Mouse (Mus musculus): ENCODE results near the gene Cd200r2.
"Not testable (repeated sequence)": the region's sequence is repeated elsewhere in the genome, so short reads cannot be mapped to it uniquely, and the experiment has no call there.

The Cd200r2 gene

DNA sequence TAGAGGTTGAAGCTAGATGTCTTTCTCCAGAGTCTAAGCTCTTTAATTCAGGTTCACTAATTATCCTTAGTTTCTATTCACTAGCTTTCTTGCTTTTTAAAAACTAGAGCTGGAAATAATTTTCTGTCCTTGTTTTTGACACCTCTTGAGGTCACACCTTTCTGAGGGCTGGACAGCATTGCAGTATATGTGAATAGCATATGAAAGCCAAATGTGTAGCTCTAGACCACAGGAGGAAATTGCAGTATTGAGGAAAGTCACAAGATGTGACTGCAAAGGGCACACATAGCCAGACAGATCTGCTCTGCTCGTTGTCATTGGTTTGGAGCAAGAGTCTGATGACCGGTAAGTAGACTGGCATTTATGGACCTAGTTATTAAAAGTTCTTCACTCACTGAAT, at the start of gene Cd200r2:
Gene Cd200r2, plus strand, starts transcription at position 301 of the 400 bp plus-strand sequence.
- no peak for DNase-seq (ENCODE audit: low spot score)

DNA sequence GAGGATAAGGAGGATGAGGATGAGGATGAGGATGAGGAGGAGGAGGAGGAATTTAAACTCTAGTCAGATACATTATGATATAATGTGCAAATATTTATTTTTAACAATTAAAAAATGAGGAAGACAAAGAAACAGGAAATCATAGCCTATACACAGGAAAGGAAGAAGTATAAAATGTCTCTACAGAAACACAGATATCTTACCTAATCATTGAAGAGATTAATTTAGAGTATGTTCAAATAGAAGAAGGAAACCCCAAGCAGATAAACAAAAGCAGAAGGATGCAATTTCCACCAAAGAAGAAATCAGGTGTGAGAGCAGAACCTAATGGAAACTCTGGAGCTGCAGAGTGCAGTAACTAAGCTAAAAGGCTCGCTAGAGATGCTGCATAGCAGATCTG, 48.9 kb upstream of the Cd200r2 start:
- no peak for DNase-seq (ENCODE audit: low spot score)

DNA sequence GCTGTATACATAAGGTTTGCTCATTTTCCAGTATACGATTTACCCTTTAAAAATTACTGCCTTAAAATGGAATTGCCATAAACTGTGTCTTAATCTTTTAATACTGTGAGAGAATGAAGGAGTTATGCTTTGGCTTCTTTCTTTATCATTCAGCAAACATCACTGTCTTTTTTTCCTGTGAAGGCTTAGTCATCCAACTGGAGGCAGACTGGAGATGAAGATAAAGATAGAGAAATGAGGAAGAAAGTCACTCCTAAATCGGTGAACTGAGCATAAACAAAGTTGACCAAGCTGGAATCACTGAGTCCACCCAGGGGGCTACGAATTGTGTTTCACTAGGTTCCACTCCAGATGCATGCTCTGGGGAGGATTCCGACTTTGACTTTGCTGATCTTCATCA, 46.4 kb upstream of the Cd200r2 start:
- no peak for DNase-seq (ENCODE audit: low spot score)

DNA sequence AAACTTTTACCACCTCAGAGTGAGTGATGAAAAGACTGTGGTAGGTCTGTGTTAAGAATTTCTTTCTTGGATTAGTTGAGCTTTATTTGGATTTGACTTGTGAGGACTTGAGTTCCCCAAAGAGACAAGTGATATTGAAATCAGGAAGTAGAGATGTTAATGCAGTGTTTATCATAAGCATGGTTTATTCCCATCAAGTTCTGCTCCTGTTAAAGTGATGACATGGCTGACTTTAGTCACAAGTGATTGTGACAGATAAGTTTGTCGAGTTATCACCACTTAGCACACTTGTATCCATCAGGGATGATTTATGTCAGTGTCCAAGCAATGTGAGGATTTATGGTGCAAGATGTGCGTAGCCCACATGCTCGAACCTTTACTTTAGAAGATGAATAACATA, 34.6 kb upstream of the Cd200r2 start:
- no peak for DNase-seq (ENCODE audit: low spot score)

DNA sequence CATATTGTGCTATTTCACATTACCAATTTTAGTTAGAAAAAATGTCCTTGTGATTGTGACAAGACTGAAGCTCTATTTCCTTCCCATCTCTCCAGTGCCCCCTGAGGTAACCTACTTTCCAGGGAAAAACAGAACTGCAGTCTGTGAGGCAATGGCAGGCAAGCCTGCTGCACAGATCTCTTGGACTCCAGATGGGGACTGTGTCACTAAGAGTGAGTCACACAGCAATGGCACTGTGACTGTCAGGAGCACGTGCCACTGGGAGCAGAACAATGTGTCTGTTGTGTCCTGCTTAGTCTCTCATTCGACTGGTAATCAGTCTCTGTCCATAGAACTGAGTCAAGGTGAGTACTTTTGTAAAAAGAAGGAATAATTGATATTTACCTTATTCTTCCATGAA, 33.7 kb upstream of the Cd200r2 start:
- not testable (repeated sequence) for DNase-seq (ENCODE audit: low spot score)

DNA sequence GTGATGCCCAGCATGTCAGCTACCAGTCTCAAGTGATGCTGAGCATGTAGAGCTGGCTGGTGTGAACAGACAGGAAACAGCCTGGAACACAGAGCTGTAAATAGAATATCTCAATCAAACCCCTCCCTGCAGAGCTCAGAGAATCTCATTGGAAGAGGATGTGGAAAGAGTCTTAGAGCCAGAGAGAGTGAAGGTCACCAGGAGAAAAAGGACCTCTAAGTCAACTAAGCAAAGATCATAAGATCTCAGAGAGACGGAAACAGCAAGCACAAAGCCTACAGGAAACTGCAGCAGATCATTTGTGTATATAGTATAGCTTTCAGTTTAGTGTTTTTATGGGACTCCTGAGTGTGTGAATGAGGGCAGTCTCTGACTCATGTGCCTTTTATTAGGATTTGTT, 8.3 kb downstream of the Cd200r2 start:
- DNase-seq (ENCODE audit: low spot score): no peak

DNA sequence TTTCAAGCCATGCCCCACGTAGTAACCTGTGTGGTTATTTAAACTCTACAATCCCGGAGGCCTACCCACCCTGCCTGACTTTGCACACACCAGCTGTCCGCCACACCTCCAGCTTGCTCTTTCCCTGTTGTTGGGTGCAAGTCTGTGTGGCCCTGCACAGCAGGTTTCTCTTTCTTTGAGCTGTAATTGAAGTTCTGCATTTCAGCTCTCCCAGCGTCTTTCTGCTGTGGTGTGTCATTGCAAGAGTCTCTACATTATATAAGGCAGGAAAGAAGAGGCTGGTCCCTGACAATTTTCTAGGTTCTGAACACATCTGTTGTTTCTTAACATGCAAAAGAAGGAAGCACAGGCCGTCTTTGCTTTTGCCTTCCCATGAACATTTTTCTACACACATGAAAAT, 9.7 kb downstream of the Cd200r2 start:
- no peak for DNase-seq (ENCODE audit: low spot score)

DNA sequence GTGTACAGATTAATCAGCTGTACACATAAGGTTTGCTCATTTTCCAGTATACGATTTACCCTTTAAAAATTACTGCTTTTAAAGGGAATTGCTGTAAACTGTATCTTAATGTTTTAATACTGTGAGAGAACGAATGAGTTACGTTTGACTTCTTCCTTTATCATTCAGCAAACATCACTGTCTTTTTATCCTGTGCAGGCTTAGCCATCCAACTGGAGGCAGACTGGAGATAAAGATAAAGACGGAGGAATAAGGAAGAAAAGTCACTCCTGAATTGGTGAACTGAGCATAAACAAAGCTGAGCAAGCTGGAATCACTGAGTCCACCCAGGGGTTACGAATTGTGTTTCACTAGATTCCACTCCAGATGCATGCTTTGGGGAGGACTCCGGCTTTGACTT, 10.7 kb downstream of the Cd200r2 start:
- DNase-seq (ENCODE audit: low spot score): no peak

DNA sequence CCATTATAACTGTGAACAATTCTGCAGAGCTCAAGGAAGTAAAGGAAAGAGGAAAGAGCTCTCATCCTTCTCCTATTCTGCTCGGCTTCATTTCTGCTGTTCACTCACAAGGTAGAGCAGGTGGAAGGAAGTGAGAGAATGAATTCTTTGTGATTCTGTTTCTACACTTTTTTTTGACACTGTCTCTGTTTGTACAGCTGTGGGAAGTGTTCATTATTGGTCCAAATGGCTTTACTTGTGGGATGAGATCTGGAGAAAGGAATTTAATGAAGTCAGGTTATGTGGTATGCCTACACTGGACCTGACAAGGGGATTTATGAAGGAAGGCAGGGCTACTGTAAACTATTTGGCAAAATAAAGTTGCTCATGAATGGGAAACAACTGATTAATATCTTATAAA, 23.9 kb downstream of the Cd200r2 start:
- no peak for DNase-seq (ENCODE audit: low spot score)

DNA sequence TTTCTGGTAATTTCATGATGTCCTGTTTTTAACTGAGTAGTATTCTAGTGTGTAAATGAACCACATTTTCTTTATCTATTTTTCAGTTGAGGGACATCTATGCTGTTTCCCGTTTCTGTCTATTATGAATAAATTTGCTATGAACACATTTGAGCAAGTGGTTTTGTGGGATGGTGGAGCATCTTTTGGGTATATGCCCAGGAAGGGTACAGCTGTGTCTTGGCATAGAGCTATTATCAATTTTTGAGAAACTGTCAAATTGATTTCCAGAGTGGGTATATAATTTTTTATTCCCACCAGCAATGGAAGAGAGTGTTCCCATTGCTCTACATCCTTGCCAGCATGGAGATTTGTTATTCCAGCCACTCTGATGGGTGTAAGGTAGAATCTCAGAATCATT, 65.1 kb downstream of the Cd200r2 start:
- DNase-seq (ENCODE audit: low spot score): no peak

DNA sequence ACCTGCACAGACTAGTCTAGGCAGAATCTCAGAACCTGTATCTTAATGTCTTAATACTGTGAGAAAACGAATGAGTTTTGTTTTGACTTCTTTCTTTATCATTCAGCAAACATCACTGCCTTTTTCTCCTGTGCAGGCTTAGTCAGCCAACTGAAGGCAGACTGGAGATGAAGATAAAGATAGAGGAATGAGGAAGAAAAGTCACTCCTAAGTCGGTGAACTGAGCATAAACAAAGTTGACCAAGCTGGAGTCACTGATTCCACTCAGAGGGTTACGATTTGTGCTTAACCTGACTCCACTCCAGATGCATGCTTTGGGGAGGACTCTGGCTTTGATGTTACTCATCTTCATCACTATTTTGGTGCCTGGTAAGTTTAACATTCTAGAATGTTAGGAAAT, 76.6 kb downstream of the Cd200r2 start, which contains the start of gene Cd200r3:
Gene Cd200r3, plus strand, starts transcription at position 211 of the 400 bp plus-strand sequence.
- no peak for DNase-seq (ENCODE audit: low spot score)

DNA sequence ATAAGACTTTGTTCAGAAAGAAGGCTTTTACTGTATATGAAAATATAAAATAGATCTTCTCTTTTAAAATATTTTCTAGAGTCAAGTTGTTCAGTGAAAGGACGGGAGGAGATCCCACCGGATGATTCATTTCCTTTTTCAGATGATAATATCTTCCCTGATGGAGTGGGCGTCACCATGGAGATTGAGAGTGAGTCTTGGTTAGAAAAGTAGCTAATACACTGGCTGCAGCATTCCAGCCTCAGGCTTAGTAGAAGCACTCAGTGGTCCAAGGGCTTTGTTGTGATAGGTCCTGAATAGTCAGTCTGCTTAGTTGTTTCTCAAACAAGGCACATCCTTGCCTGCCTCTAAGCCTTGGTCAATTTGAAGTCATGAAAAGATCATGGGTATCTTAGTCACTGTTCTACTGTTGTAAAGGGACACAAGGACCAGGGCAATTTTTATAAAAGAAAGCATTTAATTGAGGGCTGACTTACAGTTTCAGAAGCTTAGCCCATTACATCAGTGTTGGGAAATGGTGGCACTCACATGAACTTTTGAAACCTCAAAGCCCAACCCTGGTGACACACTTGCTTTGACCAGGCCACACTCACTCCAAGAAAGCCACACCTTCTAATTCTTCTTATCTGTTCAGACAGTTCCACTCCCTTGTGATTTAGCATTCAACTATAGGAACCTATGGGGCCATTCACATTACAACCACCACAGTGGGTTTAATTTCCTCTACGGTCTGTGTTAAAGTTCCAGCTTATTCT, 84.6 kb downstream of the Cd200r2 start:
- no peak for DNase-seq (ENCODE audit: low spot score)

DNA sequence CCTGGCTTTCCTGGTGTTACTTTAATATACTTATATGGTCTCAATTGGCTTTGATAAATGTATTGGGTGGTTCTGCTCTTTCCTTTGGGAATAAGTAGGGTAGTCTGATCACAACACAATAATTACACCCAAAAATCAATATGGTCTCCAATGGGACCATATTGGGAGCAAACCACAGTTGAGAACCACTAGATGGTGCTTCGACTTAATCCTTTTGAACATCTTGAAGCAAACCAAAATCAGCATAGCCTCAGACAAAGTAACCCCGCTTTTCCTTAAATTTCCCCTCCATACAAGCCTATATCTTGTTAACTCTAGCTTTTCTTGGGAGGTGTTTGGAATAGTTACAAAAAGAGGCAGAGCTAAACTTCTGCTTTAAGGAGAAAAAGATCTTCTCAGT, 95.4 kb downstream of the Cd200r2 start:
- no peak for DNase-seq (ENCODE audit: low spot score)

DNA sequence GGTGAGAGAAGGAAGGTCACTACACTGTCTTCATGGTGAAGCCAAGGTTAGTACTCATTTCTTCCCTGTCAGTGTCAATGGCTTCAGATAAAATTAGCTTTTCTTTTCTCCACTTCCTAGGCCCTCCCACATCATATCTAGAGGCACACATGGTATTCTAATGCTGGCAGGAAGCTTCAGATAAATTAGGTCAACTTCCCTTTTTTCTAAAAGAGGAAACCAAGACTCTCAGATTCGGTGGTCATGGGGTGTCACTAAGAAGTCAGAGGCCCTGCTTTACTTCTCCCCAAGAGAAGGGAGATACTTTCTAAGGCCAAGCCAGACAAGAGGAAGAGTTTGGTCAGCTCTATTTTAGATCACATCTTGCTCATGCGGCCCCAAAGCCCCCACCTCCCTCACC, 95.9 kb downstream of the Cd200r2 start:
- DNase-seq (ENCODE audit: low spot score): no peak

DNA sequence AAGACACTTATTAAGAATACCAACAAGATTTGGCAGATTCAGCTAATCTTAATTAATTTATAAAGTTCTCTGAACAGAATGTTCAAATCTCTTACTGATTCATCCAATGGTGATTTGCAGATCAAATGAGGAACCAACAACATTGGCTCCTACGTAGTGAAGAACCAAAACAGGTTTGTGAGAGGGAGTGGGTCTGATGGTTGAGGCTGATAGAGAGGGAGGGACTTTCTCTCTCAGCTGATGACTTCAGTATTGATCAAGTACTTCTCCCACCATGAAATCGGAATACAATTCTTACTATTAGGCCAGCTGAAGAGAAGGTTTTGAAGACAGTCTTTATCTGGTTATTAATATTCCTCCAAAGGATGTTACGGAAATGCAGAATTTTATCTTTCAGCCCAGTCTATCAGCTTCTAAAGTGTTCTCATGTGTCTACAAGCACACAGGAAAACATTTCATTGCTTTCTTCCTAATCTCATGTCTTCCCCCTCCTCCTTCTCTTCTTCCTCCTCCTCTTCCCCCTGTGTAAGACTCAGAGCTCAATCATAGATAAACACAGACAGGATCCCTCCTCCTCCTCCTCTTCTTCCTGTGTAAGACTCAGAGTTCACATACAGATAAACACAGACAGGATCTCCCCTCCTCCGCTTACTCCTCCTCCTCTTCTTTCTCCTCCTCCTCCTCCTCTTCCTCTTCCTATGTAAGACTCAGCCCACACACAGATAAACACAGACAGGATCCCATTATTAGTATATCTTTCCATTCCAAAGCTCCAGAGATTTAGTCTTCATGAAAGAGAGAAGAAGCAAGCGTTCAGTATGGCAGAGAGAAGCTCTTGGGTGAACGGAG, 97.9 kb downstream of the Cd200r2 start:
- no peak for DNase-seq (ENCODE audit: low spot score)

DNA sequence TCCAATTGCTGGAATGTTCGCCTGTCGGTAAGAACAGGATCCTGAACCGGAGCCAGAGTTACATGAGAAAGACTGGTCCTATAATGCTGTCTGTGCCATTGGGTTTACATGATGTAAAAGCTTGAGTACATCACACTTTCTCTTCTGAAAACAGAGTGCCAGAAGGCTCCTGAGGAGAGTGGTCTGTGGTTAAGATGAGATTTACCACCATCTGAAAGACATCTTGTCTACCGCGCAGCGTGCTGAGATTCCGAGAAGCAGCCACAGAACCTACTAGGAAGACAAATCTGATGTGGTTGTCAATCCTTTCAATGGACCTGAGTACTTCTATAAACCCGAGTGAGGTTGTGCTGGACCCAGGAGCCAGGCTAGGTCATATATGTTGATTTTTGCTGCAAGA, 98.5 kb downstream of the Cd200r2 start:
- no peak for DNase-seq (ENCODE audit: low spot score)

Data from left cerebral cortex, adult 11 months (tissue).